Mouse (Mus musculus) bone marrow, adult 2 months (tissue): ENCODE data around the gene D10Wsu102e.

Experiments used
- CTCF ChIP-seq: fragments of 200-500 bp; IDR thresholded peaks from 2 replicates; pipeline ENCODE4 v1.5.1; 2011; ENCODE audit warnings: low read length, control low read depth; ENCODE audit not compliant: control insufficient read depth, insufficient read depth
- POLR2A ChIP-seq: fragments of 200-500 bp; IDR thresholded peaks from 2 replicates; pipeline ENCODE4 v1.6.1; 2011; ENCODE audit warnings: low read depth, mild to moderate bottlenecking, control low read depth, low read length, borderline replicate concordance; ENCODE audit not compliant: control insufficient read depth

DNA sequence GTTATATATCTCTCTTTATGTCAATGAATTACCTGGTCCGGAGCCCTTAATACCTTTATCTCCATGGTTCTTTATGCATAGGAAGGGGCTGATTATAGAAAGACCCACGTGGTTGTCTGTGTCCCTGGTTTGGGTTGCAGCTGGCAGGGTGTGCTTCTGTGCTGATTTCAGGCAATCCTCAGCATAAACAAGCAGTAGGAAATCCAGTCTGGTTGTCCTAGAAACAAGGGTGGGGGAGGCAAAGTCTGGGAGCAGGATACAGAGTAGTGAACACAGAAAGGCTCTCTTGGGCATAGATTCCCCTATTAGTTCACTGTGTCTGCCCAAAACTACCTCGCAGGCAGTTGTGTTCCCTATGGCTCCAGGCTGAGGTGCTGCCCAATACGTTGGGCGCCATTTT is 117.3 kb downstream of the D10Wsu102e start:
- TF ChIP-seq CTCF (no peak), POLR2A (no peak)
